ENCODE assay signal across 9 mouse cellular contexts in genomic region chr3:55044601-55045370, GRCm38 (mm10). TPM values are rescaled to one million over a fixed set of nuclear protein-coding genes. Genes with fewer than 3 reads are reported as not detected.
A peak's percentile ranks its signal among the peaks of the same experiment; 100 is the strongest.
DNase-seq lines count a peak whose midpoint lies in the region; ATAC-seq and TF ChIP-seq lines count a peak whose summit lies in the region.
"Had no signal": no experiment of that assay in that cellular context is flagged by ENCODE, and none has a peak within 500 bp of the region (broad histone marks: within the 10 kb centered on the region; RNA-seq: fewer than 3 reads in every experiment).

No protein-coding gene starts in this region.

- no peak for TF ChIP-seq POLR2A in brain, embryonic 14.5 days (IDR thresholded peaks at IDR 0.05; ENCODE audit: borderline replicate concordance, extremely low read depth, insufficient read depth, insufficient read length, poor library complexity, severe bottlenecking)

- H3K9me3 ChIP-seq in hindbrain, embryonic 11.5 days (ENCODE audit: control insufficient read depth, low read length): no peaks in the 10 kb centered on the region
- no peaks in the 10 kb centered on the region for H3K9me3 ChIP-seq in hindbrain, embryonic 10.5 days

- no peak for ATAC-seq in hindbrain, embryonic 11.5 days (ENCODE audit: low FRiP score)

- TF ChIP-seq CTCF in brain, embryonic 14.5 days (IDR thresholded peaks at IDR 0.05; ENCODE audit: borderline replicate concordance, extremely low read depth, insufficient read depth, insufficient read length): no peak

- H3K4me2 ChIP-seq in hindbrain, embryonic 11.5 days (replicated peaks; ENCODE audit: low read depth, low read length): no peak overlapping the region

- 74% methylated on average over 8 of the region's 8 CpGs for WGBS in hindbrain, embryonic 11.5 days
- WGBS in hindbrain, embryonic 10.5 days: 79% methylated on average over 8 of the region's 8 CpGs

- no peaks in the 10 kb centered on the region for H3K36me3 ChIP-seq in hindbrain, embryonic 11.5 days (ENCODE audit: control insufficient read depth, insufficient read depth, low read length)
- H3K36me3 ChIP-seq in hindbrain, embryonic 10.5 days: no peaks in the 10 kb centered on the region

- intact Hi-C loops in left cerebral cortex, postnatal 25 days (cut with DNase I): no loop called here

- no peaks in the 10 kb centered on the region for H3K4me1 ChIP-seq in hindbrain, embryonic 11.5 days (replicated peaks; ENCODE audit: control insufficient read depth, insufficient read depth, low read length)
- peaks cover 9% of the 10 kb centered on the region; the same call in 1 of the 2 replicates for H3K4me1 ChIP-seq in hindbrain, embryonic 10.5 days (replicated peaks)

- peak; percentile 27 for DNase-seq in hindbrain, embryonic 11.5 days (ENCODE audit: low spot score)
- DNase-seq in hindbrain, embryonic 10.5 days (ENCODE audit: low spot score): no peak
- DNase-seq in brain, embryonic 14.5 days (ENCODE audit: low read depth): peak; percentile 84
- DNase-seq in frontal cortex, postnatal 36 days (ENCODE audit: low spot score in 2 of 2): peak; percentile 21 to 60
- DNase-seq in left cerebral cortex, postnatal 25 days (ENCODE audit: low spot score in 2 of 2): peak; percentile 28 to 73
- DNase-seq in adrenal gland, adult 8-10 months: no peak
- no peak for DNase-seq in thymus, postnatal 14 days
- no peak for DNase-seq in liver

- no peak overlapping the region for H3K4me3 ChIP-seq in hindbrain, embryonic 11.5 days (ENCODE audit: low read depth, low read length)
- no peak overlapping the region for H3K4me3 ChIP-seq in hindbrain, embryonic 10.5 days
- H3K4me3 ChIP-seq: myocyte had no signal

- H3K9ac ChIP-seq in hindbrain, embryonic 11.5 days (ENCODE audit: low read depth, low read length): no peak overlapping the region

- no peaks in the 10 kb centered on the region for H3K27me3 ChIP-seq in hindbrain, embryonic 11.5 days (ENCODE audit: control insufficient read depth, insufficient read depth, low read length)
- no peaks in the 10 kb centered on the region for H3K27me3 ChIP-seq in hindbrain, embryonic 10.5 days (ENCODE audit: insufficient read depth, poor library complexity, severe bottlenecking)

- no peak overlapping the region for H3K27ac ChIP-seq in hindbrain, embryonic 11.5 days (ENCODE audit: low read depth, low read length)
- H3K27ac ChIP-seq in hindbrain, embryonic 10.5 days: no peak overlapping the region

RNA-seq across cellular contexts. Expression of gene Ccna1, which starts 10.5 kb away (rescaled TPM):
- 1.6 and 3.7 TPM in 2 replicates for polyA plus RNA-seq in hindbrain, embryonic 11.5 days (2014; fragmentation: Nextera tagmentation; extraction: Ambion mirVana)
- 2.1 and 2.9 TPM in 2 replicates for polyA plus RNA-seq in hindbrain, embryonic 10.5 days (2016; fragmentation: Nextera tagmentation; extraction: Ambion mirVana)
- 2.1 and 2.8 TPM in 2 replicates for polyA plus RNA-seq in brain, embryonic 14.5 days (2012; rRNA removed)
- 1 to 10 TPM; 1.7 to 2.0 TPM for total RNA-seq in left cerebral cortex, postnatal 25 days (2021)
- not detected for total RNA-seq in adrenal gland, adult 8-10 months (2022)
- polyA plus RNA-seq: myocyte had no signal

Comparison
In these comparisons a context has a peak if more than half of its experiments do, and no peak if none do; other contexts are left out.
1. DNase-seq: peak in hindbrain, embryonic 11.5 days (single experiment), brain, embryonic 14.5 days (single experiment), frontal cortex, postnatal 36 days (2 of 2) and left cerebral cortex, postnatal 25 days (2 of 2); none in hindbrain, embryonic 10.5 days (single experiment), adrenal gland, adult 8-10 months (single experiment), thymus, postnatal 14 days (single experiment) and liver (single experiment).